ENCODE assay signal across 8 mouse cellular contexts in genomic region chr6:119848034-119848695, GRCm38 (mm10). TPM values are rescaled to one million over a fixed set of nuclear protein-coding genes. Genes with fewer than 3 reads are reported as not detected.
DNase-seq lines count a peak whose midpoint lies in the region; ATAC-seq lines count a peak whose summit lies in the region.

Gene Erc1 (minus strand): TSS chr6:119848167.

- peak; percentile 99 for DNase-seq in adipocyte (ENCODE audit: low spot score)
- DNase-seq in embryo, embryonic 10 days (ENCODE audit: low spot score): peak; percentile 97
- DNase-seq in gastrocnemius, postnatal 10 days: peak; percentile 96
- peak; percentile 88 for DNase-seq in induced T-regulatory cell, adult 2 months (ENCODE audit: low read depth)
- peak; percentile 78 to 92 for DNase-seq in left cerebral cortex, adult 9 months (ENCODE audit: low spot score in 2 of 2)
- DNase-seq in right cerebral cortex, postnatal 14 days: peak; percentile 94
- peak; percentile 83 to 94 for DNase-seq in urinary bladder, postnatal 36 days (ENCODE audit: low spot score in 2 of 2)

- peak; percentile 93 for ATAC-seq in megakaryocyte progenitor cell, adult 5-6 weeks (replicated peaks; ENCODE audit: poor library complexity)

RNA-seq across cellular contexts. Expression of gene Erc1, which starts in this region (rescaled TPM):
- total RNA-seq in gastrocnemius, postnatal 10 days (2021): 10 to 100 TPM; 22.7 to 26.7 TPM
- 5.1 TPM in 2 replicates for total RNA-seq in megakaryocyte progenitor cell, adult 5-6 weeks (2015)
- 5.4 and 8.4 TPM in 2 replicates for total RNA-seq in megakaryocyte progenitor cell, adult 5-6 weeks (2017)

Comparison
In these comparisons a context has a peak if more than half of its experiments do, and no peak if none do; other contexts are left out.
1. Peak in every context shown above with its lines: DNase-seq and ATAC-seq.